Mouse (Mus musculus) small intestine, adult 2 months (tissue): ENCODE measurements around the gene Bola1.
"Not testable (repeated sequence)": the region's sequence is repeated elsewhere in the genome, so short reads cannot be mapped to it uniquely, and the experiment has no call there.

Source experiments
- CTCF ChIP-seq: fragments of 200-500 bp; IDR thresholded peaks from 2 replicates; pipeline ENCODE4 v1.5.1; 2012; ENCODE audit warnings: low read depth, mild to moderate bottlenecking, control low read depth, inconsistent platforms, low read length, moderate library complexity, mixed read lengths; ENCODE audit not compliant: insufficient replicate concordance, insufficient read length; ENCODE audit errors: extremely low read depth
- POLR2A ChIP-seq: fragments of 200-500 bp; IDR thresholded peaks from 2 replicates; pipeline ENCODE4 v1.6.1; 2012; ENCODE audit warnings: low read depth, mild to moderate bottlenecking, control low read depth, inconsistent platforms, low read length, moderate library complexity

GRCm38 (mm10) chr3:96174042-96174441 is 45.5 kb downstream of the Bola1 start:
- TF ChIP-seq POLR2A, CTCF: not testable (repeated sequence)
